Mouse (Mus musculus) macrophage (primary cell): ENCODE measurements around the gene Chodl. TPM values are rescaled to one million over a fixed set of nuclear protein-coding genes. Genes with fewer than 3 reads are reported as not detected.

Source experiments
- H3K27ac ChIP-seq: fragments of 350-480 bp; formaldehyde crosslinking; 2 replicates; pipeline ENCODE4 v1.9.0; 2021
- H3K36me3 ChIP-seq: fragments of 350-480 bp; formaldehyde crosslinking; 2 replicates; pipeline ENCODE4 v1.9.0; 2021; ENCODE audit errors: inconsistent target
- H3K4me3 ChIP-seq: fragments of 350-480 bp; formaldehyde crosslinking; 2 replicates; pipeline ENCODE4 v1.9.0; 2021; ENCODE audit errors: inconsistent target
- H3K79me2 ChIP-seq: fragments of 350-480 bp; formaldehyde crosslinking; 2 replicates; pipeline ENCODE4 v1.9.0; 2021; ENCODE audit errors: inconsistent target
- WGBS: methylation state at CpG from one replicate; pipeline ENCODE4 v1.1.7; 2026; ENCODE audit warnings: inconsistent platforms; ENCODE audit not compliant: missing documents; 5-methylcytosine and 5-hydroxymethylcytosine counted together
- polyA plus RNA-seq: library from polyadenylated mRNA; stranded (reverse); fragments of 250-400 nt; gene quantifications from 3 replicates; pipeline ENCODE4 v1.2.4, GENCODE M21; 2018; ENCODE audit warnings: inconsistent platforms
- total RNA-seq, 78 experiments: library from RNA; depleted of rRNA; stranded (reverse); fragments of 250-400 nt; gene quantifications; 1 replicate in 9 of 78; 2 replicates in 24 of 78; 3 replicates in 43 of 78; 4 replicates in 2 of 78; pipeline ENCODE4 v1.2.4; 2018; ENCODE audit warnings: inconsistent platforms in 56 of 78

The Chodl gene
- total RNA-seq (2018; cell fraction: chromatin; rRNA removed): under 1 TPM in 1 of 26 experiments, not detected in 25; 0.51 TPM
- total RNA-seq (2018; cell fraction: cytosol; rRNA removed): not detected
- not detected for total RNA-seq (2018; cell fraction: nucleus; rRNA removed)
- not detected in 3 replicates for polyA plus RNA-seq

- WGBS: 14% methylated on average over 19 of the region's 19 CpGs
- Histone ChIP-seq H3K27ac (no peak within 1 kb of the TSS), H3K79me2 (no peaks in the 10 kb centered on the region), H3K4me3 (no peak within 1 kb of the TSS), H3K36me3 (no peaks in the 10 kb centered on the region)
Measured at GRCm38 (mm10) chr16:78930382-78931286, at the start of gene Chodl. TSS of gene Chodl (plus strand) at chr16:78930948.

GRCm38 (mm10) chr16:78922644-78923043, 8.1 kb upstream of the Chodl start:
- H3K4me3 ChIP-seq: no peak overlapping the region
- WGBS: 79% methylated on average over 5 of the region's 5 CpGs
- H3K27ac ChIP-seq: no peak overlapping the region
- no peaks in the 10 kb centered on the region for H3K79me2 ChIP-seq
- H3K36me3 ChIP-seq: no peaks in the 10 kb centered on the region

- no peak overlapping the region for H3K4me3 ChIP-seq
- no peaks in the 10 kb centered on the region for H3K36me3 ChIP-seq
- H3K27ac ChIP-seq: no peak overlapping the region
- WGBS: 16% methylated on average over 16 of the region's 16 CpGs
- no peaks in the 10 kb centered on the region for H3K79me2 ChIP-seq
Measured at GRCm38 (mm10) chr16:78931287-78932025, 708 bp downstream of the Chodl start.

- Histone ChIP-seq H3K79me2 (no peaks in the 10 kb centered on the region), H3K4me3 (no peak overlapping the region), H3K36me3 (no peaks in the 10 kb centered on the region), H3K27ac (no peak overlapping the region)
- 86% methylated on average over 2 of the region's 2 CpGs for WGBS
Measured at GRCm38 (mm10) chr16:78934298-78934697, 3.5 kb downstream of the Chodl start.

- no peak overlapping the region for H3K4me3 ChIP-seq
- 75% methylated on average over 8 of the region's 8 CpGs for WGBS
- H3K79me2 ChIP-seq: no peaks in the 10 kb centered on the region
- H3K27ac ChIP-seq: no peak overlapping the region
- H3K36me3 ChIP-seq: no peaks in the 10 kb centered on the region
Measured at GRCm38 (mm10) chr16:78937755-78938154, 7.0 kb downstream of the Chodl start.

GRCm38 (mm10) chr16:78950359-78950758, 19.6 kb downstream of the Chodl start:
- Histone ChIP-seq H3K27ac (no peak overlapping the region), H3K79me2 (no peaks in the 10 kb centered on the region), H3K36me3 (no peaks in the 10 kb centered on the region), H3K4me3 (no peak overlapping the region)
- WGBS: 75% methylated on average over 4 of the region's 4 CpGs

- Histone ChIP-seq H3K27ac (no peak overlapping the region), H3K36me3 (no peaks in the 10 kb centered on the region), H3K4me3 (no peak overlapping the region), H3K79me2 (no peaks in the 10 kb centered on the region)
- WGBS: 78% methylated on average over 2 of the region's 2 CpGs
Measured at GRCm38 (mm10) chr16:78957434-78957833, 26.7 kb downstream of the Chodl start.

- H3K4me3 ChIP-seq: no peak overlapping the region
- H3K36me3 ChIP-seq: no peaks in the 10 kb centered on the region
- no peaks in the 10 kb centered on the region for H3K79me2 ChIP-seq
- WGBS: 32% methylated on average over 13 of the region's 13 CpGs
- no peak overlapping the region for H3K27ac ChIP-seq
Measured at GRCm38 (mm10) chr16:78969091-78969731, 38.5 kb downstream of the Chodl start.

- Histone ChIP-seq H3K27ac (no peak overlapping the region), H3K79me2 (no peaks in the 10 kb centered on the region), H3K4me3 (no peak overlapping the region), H3K36me3 (no peaks in the 10 kb centered on the region)
- WGBS: 89% methylated on average over 13 of the region's 13 CpGs
Measured at GRCm38 (mm10) chr16:78974099-78974498, 43.4 kb downstream of the Chodl start.

- WGBS: 90% methylated on average over 8 of the region's 8 CpGs
- no peak overlapping the region for H3K4me3 ChIP-seq
- H3K27ac ChIP-seq: no peak overlapping the region
Measured at GRCm38 (mm10) chr16:78976384-78976783, 45.6 kb downstream of the Chodl start.

More at GRCm38 (mm10) chr16:78976384-78976783, 45.6 kb downstream of the Chodl start:
- Histone ChIP-seq H3K36me3 (no peaks in the 10 kb centered on the region), H3K79me2 (no peaks in the 10 kb centered on the region)

Other genes starting within 250 kb of the Chodl start
- not detected in 3 replicates for gene Tmprss15, start 160.1 kb downstream of the Chodl start, polyA plus RNA-seq